Mouse (Mus musculus): ENCODE data around the gene Fgf22.

Gene Fgf22

GRCm38 (mm10) chr10:79767372-79768244 is 12.7 kb downstream of the Fgf22 start:
- DNase-seq (ENCODE audit: low read depth, low spot score) = peak; percentile 93

- DNase-seq (ENCODE audit: low read depth, low spot score) = peak; percentile 84
Observed at GRCm38 (mm10) chr10:79768400-79768799, 13.5 kb downstream of the Fgf22 start.

DNA sequence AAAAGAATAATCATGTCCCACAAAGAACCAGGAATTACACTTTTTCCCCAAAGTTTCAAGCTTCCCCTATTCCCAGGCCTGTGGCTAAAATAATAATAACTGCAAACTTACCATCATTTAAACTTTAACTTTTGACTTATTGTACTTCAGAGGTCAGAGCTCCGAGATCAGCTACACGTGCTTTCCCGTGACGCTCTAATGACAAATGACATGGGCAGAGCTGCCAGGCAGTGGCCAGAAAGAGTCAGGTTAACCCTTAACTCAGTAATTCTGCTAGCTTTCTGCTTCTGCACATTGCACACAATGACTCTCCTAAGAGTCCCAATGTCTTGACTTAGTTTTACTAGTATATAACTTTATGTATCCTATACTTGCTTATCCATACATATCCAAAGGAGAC is 14.5 kb downstream of the Fgf22 start:
- DNase-seq (ENCODE audit: low read depth, low spot score) = no peak

DNA sequence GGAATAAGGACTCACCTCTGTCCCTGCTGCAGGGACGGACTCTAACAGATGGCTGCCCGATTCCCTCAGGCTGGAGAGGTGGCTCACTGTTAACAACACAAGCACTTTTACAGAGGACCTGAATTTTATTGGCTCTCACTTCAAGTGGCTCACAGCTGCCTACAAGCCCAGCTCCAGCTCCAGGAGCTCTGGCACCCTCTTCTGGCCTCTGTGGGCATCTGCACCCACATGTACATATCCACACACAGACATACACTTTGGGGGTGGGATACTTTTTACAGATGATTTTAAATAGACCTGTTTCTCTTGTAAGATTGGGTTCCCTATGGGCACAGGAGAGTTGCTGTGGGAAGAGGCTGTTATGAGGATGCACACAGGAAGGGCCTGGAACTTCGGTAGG is 17.4 kb downstream of the Fgf22 start:
- no peak for DNase-seq (ENCODE audit: low read depth, low spot score)

DNA sequence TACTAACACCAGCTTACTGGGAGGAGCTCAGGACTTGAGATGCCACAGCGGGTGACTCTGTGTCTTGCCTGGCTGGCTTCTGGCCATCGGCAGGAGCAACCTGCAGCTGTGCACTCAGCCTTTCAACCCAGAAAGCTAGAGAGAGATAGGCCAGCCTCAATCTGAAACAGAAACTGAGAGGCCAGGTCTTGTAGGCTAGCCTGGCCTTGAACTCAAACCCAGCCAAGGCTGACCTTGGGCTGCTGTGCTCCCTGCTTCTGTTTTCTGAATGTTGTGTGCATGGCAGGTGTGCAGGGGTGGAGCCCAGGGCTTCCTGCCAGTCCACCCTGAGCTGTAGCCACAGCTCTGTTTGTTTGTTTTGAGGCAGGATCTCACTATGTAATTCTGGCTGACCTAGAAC is 18.3 kb downstream of the Fgf22 start:
- no peak for DNase-seq (ENCODE audit: low read depth, low spot score)

DNA sequence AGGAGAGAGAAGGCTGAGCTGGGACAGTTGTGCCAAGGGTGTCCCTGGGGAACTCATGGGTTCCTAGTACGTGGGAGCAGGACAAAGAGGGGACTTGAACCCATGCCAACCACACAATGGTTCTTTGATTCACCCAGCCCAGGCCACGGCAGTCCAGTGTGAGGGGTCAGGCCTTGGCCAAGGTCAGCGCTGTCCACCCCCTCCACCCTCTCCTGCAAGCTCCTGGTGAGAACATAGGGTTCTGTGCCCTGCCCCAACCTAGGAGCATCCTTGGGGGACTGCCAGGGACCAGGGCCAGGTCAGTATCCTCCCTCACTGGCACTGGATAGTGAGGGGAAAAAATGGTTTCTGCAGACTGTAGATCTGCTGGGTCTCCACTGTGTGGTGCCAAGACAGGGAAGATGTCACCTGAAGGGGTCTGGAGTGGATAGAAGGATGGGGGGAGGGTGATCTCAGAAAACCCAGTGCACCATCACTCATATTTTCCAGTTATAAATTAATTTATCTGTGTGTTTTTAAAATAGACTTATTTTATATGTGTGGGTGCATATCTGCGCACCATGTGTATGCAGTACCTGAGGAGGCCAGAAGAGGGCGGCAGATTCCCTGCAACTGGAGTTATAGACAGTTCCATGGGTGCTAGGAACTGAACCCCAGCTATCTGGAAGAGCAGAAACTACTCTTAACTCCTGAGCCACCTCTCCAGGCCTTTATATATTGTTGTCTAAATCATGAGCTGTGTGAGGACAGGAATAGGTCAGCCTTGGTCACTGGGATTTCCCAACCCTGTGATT is 19.8 kb downstream of the Fgf22 start:
- no peak for DNase-seq (ENCODE audit: low read depth, low spot score)

DNA sequence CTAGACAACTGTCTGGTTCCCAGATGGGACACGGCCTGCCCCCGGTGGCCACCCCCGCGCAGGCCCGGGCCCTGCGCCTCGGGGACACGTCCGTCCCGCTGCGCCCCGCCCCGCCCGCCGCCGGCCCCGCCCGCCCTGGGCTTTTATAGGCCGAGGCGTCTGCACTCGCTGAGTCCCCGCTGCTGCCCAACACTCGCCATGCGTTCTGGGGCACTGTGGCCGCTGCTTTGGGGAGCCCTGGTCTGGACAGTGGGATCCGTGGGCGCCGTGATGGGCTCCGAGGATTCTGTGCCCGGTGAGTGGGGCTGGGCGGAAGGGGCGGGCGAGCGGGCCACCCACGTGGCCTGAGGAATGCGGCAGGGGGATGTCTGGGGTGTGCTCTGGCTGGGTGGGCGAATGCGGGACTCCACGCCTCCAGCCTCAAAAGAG is 22.2 kb downstream of the Fgf22 start, which contains the start of gene Fstl3:
Gene Fstl3, plus strand, starts transcription at position 170 of the 429 bp plus-strand sequence.
- DNase-seq (ENCODE audit: low read depth, low spot score) = no peak

DNA sequence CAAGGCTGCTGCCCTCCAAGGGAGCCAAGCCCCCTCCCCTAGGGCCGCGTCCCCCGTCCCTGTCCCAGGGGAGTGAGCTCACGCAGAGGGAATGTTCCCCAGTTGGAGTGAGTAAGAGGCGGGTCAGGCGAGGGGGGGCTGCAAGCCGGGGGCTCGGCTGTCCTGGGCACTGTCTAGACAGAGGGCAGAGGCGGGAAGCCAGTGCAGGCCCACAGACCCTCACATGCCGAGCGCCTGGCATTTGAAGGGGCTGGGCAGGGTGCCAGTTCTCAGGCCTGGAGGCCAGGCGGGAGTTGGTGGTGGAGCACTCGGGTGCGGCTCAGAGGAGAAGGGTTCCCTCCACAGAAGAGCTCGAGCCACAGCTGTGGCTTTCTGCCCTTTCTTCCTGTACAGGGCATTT is 23.1 kb downstream of the Fgf22 start:
- no peak for DNase-seq (ENCODE audit: low read depth, low spot score)

- no peak for DNase-seq (ENCODE audit: low read depth, low spot score)
Observed at GRCm38 (mm10) chr10:79779193-79779592, 24.3 kb downstream of the Fgf22 start.

DNA sequence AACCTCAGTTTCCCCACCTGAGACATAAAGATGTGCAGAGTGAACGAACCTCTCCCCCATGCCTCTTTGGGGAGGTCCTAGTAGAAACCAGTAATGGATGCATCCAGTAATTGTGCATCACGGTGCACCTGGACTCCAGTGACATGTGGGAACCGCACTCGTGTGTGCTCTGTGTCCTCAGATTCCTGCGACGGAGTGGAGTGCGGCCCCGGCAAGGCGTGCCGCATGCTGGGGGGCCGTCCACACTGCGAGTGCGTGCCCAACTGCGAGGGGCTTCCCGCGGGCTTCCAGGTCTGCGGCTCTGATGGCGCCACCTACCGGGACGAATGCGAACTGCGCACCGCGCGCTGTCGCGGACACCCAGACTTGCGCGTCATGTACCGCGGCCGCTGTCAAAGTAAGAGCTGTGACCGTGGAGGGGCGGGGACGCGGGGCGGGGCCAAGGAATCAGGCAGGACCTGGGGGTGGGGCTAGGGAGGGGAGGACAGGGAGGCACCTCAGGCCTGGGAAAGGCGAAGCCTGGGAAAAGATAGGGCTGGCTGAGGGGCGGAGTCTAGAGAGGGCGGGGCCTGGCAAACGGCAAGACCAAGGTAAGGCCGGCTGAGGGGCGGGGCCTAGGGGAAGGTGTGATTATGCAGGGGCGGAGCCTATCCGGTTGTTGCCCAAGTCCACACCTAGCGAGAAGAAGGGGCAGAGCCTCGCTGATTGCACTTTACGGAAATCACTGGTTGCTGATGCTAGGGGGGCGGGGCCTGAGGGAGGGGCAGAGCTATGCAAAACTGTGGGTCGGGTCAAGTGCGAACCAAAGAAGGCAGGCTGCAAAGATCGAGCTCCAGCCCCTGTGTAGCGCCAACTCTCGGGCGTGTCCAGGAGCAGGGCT is 25.1 kb downstream of the Fgf22 start:
- peak; percentile 95 for DNase-seq (ENCODE audit: low read depth, low spot score)

GRCm38 (mm10) chr10:79780664-79781015 is 25.8 kb downstream of the Fgf22 start:
- no peak for DNase-seq (ENCODE audit: low read depth, low spot score)

GRCm38 (mm10) chr10:79781139-79781538 is 26.3 kb downstream of the Fgf22 start:
- DNase-seq (ENCODE audit: low read depth, low spot score) = no peak

DNA sequence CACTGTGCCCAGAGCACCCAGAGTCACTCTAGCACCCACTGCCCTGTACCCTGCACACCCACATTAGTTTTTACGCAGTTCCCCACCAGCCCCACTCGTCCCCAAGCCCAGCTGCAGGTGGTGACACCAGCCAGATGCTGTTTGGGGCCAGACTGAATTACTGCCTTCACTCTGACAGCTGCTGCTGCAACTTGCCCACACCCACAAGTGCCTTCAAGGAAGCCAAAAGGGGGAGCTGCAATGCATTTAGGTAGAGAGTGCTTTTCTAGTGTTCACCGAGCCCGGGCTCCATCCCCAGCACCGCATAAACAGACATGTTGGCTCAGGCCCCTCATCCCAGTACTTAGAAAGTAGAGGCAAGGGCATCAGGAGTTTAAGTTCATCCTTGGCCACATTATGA is 27.1 kb downstream of the Fgf22 start:
- no peak for DNase-seq (ENCODE audit: low read depth, low spot score)

GRCm38 (mm10) chr10:79783050-79783449 is 28.2 kb downstream of the Fgf22 start:
- no peak for DNase-seq (ENCODE audit: low read depth, low spot score)

DNA sequence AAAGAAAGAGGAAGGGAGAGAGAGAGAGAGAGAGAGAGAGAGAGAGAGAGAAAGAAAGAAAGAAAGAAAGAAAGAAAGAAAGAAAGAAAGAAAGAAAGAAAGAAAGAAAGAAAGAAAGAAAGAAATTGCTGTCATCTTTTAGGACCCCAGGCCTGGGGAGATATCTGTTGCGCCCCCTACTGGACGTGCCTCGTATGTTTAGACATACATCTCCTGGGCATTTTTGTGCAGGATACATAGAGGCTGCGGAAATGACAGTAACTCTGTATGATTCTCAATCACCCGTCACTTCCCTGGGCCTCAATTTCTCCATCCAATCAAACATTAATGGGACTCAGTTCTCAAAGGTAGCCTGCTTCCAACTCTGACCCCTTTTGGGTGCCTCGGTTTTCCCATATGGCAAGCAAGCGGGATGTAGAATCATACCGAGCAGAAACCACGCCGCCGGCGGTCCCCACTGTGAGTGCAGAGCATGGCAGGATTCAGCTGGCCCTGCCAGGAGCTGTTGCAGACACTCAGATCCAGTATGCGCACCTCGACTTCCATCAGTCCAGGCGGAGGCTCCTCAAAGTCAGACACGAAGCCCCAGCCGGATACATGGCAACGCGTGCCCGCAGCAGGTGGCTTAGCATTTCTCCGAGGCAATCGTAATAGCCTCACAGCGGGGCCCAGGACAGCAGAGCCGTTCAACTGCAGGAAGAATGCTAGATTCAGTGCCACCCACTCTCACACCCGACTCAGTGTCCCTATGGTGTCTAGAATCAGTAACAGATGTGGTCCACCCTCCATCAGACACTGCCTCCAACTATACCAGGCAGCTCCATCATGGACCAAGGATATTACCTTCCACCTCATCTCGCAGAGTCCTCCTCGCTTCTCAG is 29.3 kb downstream of the Fgf22 start:
- DNase-seq (ENCODE audit: low read depth, low spot score) = no peak

DNA sequence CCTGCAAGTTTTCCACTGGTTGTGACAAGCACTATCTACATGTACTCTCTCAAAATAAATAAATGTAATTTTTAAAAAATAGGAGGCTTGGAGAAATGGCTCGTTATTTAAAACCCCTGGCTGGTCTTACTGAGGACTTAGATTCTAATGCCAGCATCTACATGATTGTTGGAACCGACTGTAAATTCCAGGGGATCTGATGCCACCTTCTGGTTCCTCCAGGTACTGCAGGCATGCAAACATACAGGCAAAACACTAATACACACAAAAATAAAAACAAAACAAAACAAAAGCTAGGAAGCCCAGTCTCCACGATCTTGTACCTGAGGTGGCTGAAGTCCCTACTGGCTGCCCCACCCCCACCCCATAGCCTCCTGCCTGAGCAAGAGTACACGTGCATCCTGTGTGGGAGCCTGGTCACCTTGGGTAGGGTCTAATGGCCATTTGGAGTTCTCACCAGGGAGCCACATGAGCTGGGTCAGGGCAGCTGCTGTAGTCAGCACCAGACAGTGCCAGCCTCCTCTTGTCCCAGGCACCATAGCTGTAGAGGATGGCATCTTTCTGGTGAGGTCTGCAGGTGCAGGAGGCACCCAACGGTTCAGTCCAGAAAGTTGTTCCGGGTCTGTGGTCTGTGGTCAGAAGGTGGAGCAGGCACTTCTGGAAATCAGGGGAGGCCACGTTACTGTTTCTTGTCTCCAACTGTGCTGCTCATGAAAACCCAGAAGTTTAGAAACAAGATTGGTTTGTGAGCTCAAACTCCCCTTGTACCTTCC is 33.7 kb downstream of the Fgf22 start:
- DNase-seq (ENCODE audit: low read depth, low spot score) = peak; percentile 75

DNA sequence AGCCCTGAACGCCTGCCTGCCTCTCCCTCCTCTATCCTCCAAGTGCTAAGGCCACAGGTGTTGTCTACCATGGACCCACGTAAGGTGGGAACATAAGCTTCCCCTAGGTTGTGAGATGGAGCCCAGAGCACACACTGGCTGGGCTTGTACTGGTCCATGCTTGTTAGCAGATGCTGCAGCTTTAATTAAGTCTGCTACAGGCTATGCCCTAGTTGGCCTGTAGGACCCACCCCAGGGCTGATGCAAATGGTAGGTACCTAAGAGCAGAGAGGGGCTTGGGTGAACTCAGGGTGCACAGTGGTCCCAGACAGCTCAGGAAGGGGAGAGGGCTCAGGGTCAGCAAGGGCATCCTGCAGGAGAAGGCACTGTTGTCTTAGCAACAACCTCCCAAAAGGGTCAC is 34.7 kb downstream of the Fgf22 start:
- no peak for DNase-seq (ENCODE audit: low read depth, low spot score)

DNA sequence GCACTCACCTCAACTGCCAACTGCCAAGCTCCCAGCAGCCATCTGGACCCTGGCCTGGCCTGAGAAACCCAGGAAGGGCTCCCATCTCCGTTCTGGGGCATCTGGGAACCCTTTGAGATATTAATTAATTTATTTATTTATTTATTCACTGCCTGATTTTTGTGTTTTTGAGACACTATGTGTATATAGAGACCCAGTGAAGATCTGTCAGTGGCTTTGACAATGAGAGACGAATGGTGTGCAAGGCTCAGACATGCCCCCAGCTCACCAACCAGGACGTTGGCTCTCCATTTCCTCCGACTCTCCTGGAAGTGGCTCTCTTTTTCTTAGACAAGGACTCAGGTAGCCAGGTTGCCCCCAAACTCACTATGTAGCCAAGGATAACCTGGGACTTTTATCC is 36.0 kb downstream of the Fgf22 start, which contains the start of gene Prss57:
Gene Prss57, minus strand, starts transcription at position 101 of the 400 bp plus-strand sequence.
- DNase-seq (ENCODE audit: low read depth, low spot score) = no peak

GRCm38 (mm10) chr10:79792339-79793040 is 37.6 kb downstream of the Fgf22 start:
- no peak for DNase-seq (ENCODE audit: low read depth, low spot score)
